Mouse (Mus musculus): ENCODE measurements around the gene Psmb3. TPM values are rescaled to one million over a fixed set of nuclear protein-coding genes. Genes with fewer than 3 reads are reported as not detected.
A peak's percentile ranks its signal among the peaks of the same experiment; 100 is the strongest.
"Not testable (repeated sequence)": the region's sequence is repeated elsewhere in the genome, so short reads cannot be mapped to it uniquely, and the experiment has no call there.

Psmb3 gene
- total RNA-seq, 2 experiments from 2014 or later: 168 to 283 TPM

DNA sequence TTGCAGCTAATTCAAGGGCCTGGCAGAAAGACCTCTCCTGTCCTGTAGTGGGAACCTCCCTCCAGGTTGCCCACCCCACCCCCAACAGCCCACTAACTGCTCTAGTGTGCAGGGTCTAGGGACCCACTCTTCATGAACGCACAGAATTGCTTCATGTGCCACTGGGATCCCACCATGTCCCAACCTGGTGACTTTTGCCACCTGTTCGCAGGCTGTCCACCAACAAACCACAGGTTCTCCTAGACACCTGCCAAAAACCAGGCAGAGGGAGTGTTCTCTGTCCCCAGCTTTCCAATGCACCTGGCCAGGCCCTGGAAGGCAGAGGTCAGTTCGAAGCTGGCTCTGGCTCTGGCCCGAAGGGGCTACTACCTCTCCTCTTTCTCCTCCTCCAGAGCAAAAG, 8.8 kb upstream of the Psmb3 start:
- no peak for ATAC-seq (replicated peaks; ENCODE audit: poor library complexity, severe bottlenecking)

- ATAC-seq (replicated peaks; ENCODE audit: poor library complexity, severe bottlenecking): no peak
These were observed 8.1 kb upstream of the Psmb3 start for GRCm38 (mm10) chr11:97694921-97695711.

- no peak for ATAC-seq (replicated peaks; ENCODE audit: poor library complexity, severe bottlenecking)
These were observed 7.3 kb upstream of the Psmb3 start for GRCm38 (mm10) chr11:97695712-97696401.

GRCm38 (mm10) chr11:97696669-97697068, 6.5 kb upstream of the Psmb3 start:
- no peak for ATAC-seq (replicated peaks; ENCODE audit: poor library complexity, severe bottlenecking)

- ATAC-seq (replicated peaks; ENCODE audit: poor library complexity, severe bottlenecking): no peak
These were observed 5.9 kb upstream of the Psmb3 start for GRCm38 (mm10) chr11:97697199-97697890.

- no peak for ATAC-seq (replicated peaks; ENCODE audit: poor library complexity, severe bottlenecking)
These were observed 5.2 kb upstream of the Psmb3 start for GRCm38 (mm10) chr11:97697891-97698529.

GRCm38 (mm10) chr11:97698741-97699611, 4.2 kb upstream of the Psmb3 start:
- no peak for ATAC-seq (replicated peaks; ENCODE audit: poor library complexity, severe bottlenecking)

- ATAC-seq (replicated peaks; ENCODE audit: poor library complexity, severe bottlenecking): no peak
These were observed 3.6 kb upstream of the Psmb3 start for GRCm38 (mm10) chr11:97699626-97700002.

GRCm38 (mm10) chr11:97700003-97700745, 3.0 kb upstream of the Psmb3 start, which contains the start of gene Pcgf2:
TSS of gene Pcgf2 (minus strand) at chr11:97700497.
- peak; percentile 5; the same call in 1 of the 2 replicates for ATAC-seq (replicated peaks; ENCODE audit: poor library complexity, severe bottlenecking)

- no peak for ATAC-seq (replicated peaks; ENCODE audit: poor library complexity, severe bottlenecking)
These were observed 2.2 kb upstream of the Psmb3 start for GRCm38 (mm10) chr11:97700746-97701580.

- ATAC-seq (replicated peaks; ENCODE audit: poor library complexity, severe bottlenecking): no peak
These were observed 1.4 kb upstream of the Psmb3 start for GRCm38 (mm10) chr11:97701581-97702392.

- peak; percentile 53 for ATAC-seq (replicated peaks; ENCODE audit: poor library complexity, severe bottlenecking)
These were observed 830 bp upstream of the Psmb3 start for GRCm38 (mm10) chr11:97702393-97702745.

- ATAC-seq (replicated peaks; ENCODE audit: poor library complexity, severe bottlenecking): not testable (repeated sequence)
These were observed 6.9 kb downstream of the Psmb3 start for GRCm38 (mm10) chr11:97710067-97710466.

GRCm38 (mm10) chr11:97711200-97711900, 8.2 kb downstream of the Psmb3 start:
- ATAC-seq (replicated peaks; ENCODE audit: poor library complexity, severe bottlenecking): peak; percentile 34

DNA sequence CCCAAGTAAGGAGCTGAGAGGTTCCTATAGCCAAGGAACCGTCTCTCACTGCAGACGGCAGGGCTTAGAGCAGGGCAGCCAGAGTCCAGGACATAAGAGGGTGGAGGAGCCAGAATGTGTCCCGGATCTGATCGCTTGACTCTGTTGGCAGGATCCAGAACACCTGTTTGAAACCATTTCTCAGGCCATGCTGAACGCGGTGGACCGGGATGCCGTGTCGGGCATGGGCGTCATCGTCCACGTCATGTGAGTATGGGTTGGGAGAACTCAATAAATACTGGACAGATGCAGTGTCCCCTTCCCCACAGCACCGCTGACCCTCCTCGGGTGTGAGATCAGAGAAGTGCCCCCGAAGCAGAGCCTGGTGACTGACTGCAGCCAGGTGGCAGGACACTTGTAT, 9.1 kb downstream of the Psmb3 start:
- ATAC-seq (replicated peaks; ENCODE audit: poor library complexity, severe bottlenecking): no peak

- no peak for ATAC-seq (replicated peaks; ENCODE audit: poor library complexity, severe bottlenecking)
These were observed 10.7 kb downstream of the Psmb3 start for GRCm38 (mm10) chr11:97713896-97714295.

DNA sequence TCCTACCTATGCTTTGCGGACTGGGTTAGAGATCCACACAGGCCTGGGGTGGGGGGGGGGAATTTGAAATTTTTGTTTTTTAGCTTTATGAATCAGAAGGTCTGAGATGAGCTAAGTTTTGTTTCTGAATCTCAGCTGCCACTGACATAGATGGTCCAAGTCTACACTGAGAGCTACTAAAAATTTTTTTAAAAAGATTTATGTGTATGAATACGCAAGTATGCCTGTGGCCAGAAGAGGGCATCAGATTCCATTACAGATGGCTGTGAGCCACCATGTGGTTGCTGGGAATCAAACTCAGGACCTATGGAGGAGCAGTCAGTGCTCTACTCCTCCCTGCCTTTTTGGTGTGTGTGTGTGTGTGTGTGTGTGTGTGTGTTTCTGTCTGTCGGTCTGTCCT, 11.2 kb downstream of the Psmb3 start:
- ATAC-seq (replicated peaks; ENCODE audit: poor library complexity, severe bottlenecking): no peak
